Mouse (Mus musculus): ENCODE data around the gene Csnk2b. TPM values are rescaled to one million over a fixed set of nuclear protein-coding genes. Genes with fewer than 3 reads are reported as not detected.

The Csnk2b gene
- polyA plus RNA-seq, 1 experiment from 2014 or later, result 262 TPM

- Histone ChIP-seq H3K4me2 (no peak overlapping the region), H3K36me3 (peaks cover 56% of the 10 kb centered on the region), H3K4me3 (replicated peaks) (no peak overlapping the region), H3K27me3 (replicated peaks) (no peaks in the 10 kb centered on the region), H3K4me1 (peaks cover 12% of the 10 kb centered on the region), H3K9me3 (no peaks in the 10 kb centered on the region), H3K9ac (no peak overlapping the region), H3K27ac (no peak overlapping the region)
- ATAC-seq (ENCODE audit: insufficient read depth, low FRiP score, low read depth), result no peak
- 78% methylated on average over 11 of the region's 11 CpGs for WGBS
These were observed 39.6 kb upstream of the Csnk2b start for GRCm38 (mm10) chr17:35161421-35161820.

GRCm38 (mm10) chr17:35159638-35160037, 37.8 kb upstream of the Csnk2b start:
- no peak for ATAC-seq (ENCODE audit: insufficient read depth, low FRiP score, low read depth)
- H3K9me3 ChIP-seq, result no peaks in the 10 kb centered on the region
- no peak overlapping the region for H3K4me2 ChIP-seq
- 91% methylated on average over 7 of the region's 7 CpGs for WGBS
- no peak overlapping the region for H3K4me3 ChIP-seq (replicated peaks)
- H3K36me3 ChIP-seq, result peaks cover 74% of the 10 kb centered on the region
- no peak overlapping the region for H3K9ac ChIP-seq
- H3K27ac ChIP-seq, result no peak overlapping the region
- H3K27me3 ChIP-seq (replicated peaks), result no peaks in the 10 kb centered on the region
- peaks cover 4% of the 10 kb centered on the region for H3K4me1 ChIP-seq

DNA sequence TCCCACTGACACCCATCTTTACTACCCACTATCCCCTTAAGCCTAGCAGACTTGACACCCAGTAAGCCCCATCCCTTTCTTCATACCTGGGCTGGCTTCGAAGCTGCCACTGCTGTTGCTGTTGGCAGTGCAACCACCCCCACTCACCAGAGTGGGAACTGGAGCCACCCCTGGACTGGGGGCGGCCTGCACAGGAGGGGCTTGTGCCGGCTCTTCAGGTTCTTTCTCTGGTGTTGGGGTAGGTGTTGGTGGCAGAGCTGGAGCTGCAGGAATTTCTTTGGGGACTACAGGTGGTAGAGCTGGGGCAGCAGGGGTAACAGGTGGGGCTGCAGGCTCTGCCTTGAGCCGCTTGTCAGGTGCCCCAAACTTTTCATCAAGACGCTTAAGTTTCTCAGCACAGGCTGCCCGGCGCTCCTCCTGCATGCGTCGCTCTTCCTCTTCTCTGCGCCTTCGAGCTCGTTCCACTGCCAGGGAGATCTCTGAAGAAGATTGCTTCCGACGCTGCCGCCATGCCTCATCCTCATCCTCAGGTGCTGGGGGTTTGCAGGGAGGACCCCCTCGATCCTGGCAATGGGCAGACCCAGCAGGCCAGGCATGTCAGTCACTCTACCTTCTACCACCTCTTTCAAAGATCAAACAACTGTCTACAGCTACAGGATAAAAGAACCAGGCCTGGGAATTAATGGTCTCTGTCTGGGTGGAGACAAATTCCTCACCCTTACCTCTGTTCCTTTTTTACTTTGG, 37.2 kb upstream of the Csnk2b start:
- Histone ChIP-seq H3K4me3 (replicated peaks) (no peak overlapping the region), H3K36me3 (peaks cover 80% of the 10 kb centered on the region)
- WGBS, result 92% methylated on average over 16 of the region's 16 CpGs

GRCm38 (mm10) chr17:35157661-35158175, 35.9 kb upstream of the Csnk2b start:
- WGBS, result 90% methylated on average over 8 of the region's 8 CpGs
- Histone ChIP-seq H3K27me3 (replicated peaks) (no peaks in the 10 kb centered on the region), H3K4me1 (peaks cover 4% of the 10 kb centered on the region), H3K36me3 (peaks cover 93% of the 10 kb centered on the region), H3K4me3 (replicated peaks) (no peak overlapping the region), H3K27ac (no peak overlapping the region), H3K9ac (no peak overlapping the region), H3K9me3 (no peaks in the 10 kb centered on the region), H3K4me2 (no peak overlapping the region)
- ATAC-seq (ENCODE audit: insufficient read depth, low FRiP score, low read depth), result no peak

More for the DNA sequence above, 37.2 kb upstream of the Csnk2b start:
- Histone ChIP-seq H3K27me3 (replicated peaks) (no peaks in the 10 kb centered on the region), H3K27ac (no peak overlapping the region), H3K9ac (no peak overlapping the region), H3K4me2 (no peak overlapping the region), H3K4me1 (peaks cover 4% of the 10 kb centered on the region), H3K9me3 (no peaks in the 10 kb centered on the region)
- ATAC-seq (ENCODE audit: insufficient read depth, low FRiP score, low read depth), result no peak

GRCm38 (mm10) chr17:35157254-35157653, 35.4 kb upstream of the Csnk2b start:
- peaks cover 98% of the 10 kb centered on the region for H3K36me3 ChIP-seq
- no peak for ATAC-seq (ENCODE audit: insufficient read depth, low FRiP score, low read depth)
- no peaks in the 10 kb centered on the region for H3K4me1 ChIP-seq
- no peaks in the 10 kb centered on the region for H3K9me3 ChIP-seq
- H3K9ac ChIP-seq, result no peak overlapping the region
- 84% methylated on average over 8 of the region's 8 CpGs for WGBS
- H3K27ac ChIP-seq, result no peak overlapping the region
- H3K4me3 ChIP-seq (replicated peaks), result no peak overlapping the region
- no peak overlapping the region for H3K4me2 ChIP-seq
- H3K27me3 ChIP-seq (replicated peaks), result no peaks in the 10 kb centered on the region

DNA sequence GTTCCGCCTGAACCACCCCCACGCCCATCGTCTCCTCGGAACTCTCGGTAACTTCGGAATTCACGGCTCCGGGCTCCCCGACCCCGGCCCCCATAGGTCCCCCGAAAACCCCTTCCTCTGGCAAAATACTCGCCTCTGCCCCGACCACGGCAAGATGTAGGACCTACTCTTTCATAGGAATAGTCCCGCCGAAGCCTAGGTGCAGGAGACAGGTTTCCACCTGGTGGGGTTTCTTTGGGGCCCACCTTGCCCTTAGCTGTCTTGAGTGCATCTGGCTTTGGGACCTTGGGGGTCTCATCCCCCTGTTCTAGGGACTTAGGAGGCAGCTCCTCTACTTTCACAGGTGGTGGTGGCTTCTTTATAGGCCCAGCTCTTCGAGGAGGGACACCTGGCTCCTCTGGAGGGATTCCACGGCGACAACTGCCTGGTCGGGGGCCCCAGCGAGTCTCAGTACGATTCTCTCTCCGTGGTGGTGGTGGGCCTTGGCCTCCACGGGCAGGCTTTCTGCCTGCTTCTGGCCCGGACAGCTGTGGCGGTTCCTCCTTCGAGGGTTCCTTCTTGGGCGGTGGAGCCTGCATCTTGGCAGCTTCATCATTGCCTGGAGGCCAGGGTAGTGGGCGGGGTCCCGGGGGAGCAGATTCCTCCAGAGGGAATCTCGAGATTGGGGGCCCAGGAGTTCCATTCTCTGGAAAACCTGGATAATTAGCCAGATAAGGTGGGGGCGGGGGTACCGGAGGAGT, 34.8 kb upstream of the Csnk2b start:
- Histone ChIP-seq H3K27ac (no peak overlapping the region), H3K9me3 (no peaks in the 10 kb centered on the region), H3K4me3 (replicated peaks) (no peak overlapping the region), H3K9ac (no peak overlapping the region), H3K27me3 (replicated peaks) (no peaks in the 10 kb centered on the region), H3K4me1 (no peaks in the 10 kb centered on the region), H3K36me3 (peaks cover 97% of the 10 kb centered on the region), H3K4me2 (no peak overlapping the region)
- WGBS, result 87% methylated on average over 33 of the region's 33 CpGs
- no peak for ATAC-seq (ENCODE audit: insufficient read depth, low FRiP score, low read depth)

DNA sequence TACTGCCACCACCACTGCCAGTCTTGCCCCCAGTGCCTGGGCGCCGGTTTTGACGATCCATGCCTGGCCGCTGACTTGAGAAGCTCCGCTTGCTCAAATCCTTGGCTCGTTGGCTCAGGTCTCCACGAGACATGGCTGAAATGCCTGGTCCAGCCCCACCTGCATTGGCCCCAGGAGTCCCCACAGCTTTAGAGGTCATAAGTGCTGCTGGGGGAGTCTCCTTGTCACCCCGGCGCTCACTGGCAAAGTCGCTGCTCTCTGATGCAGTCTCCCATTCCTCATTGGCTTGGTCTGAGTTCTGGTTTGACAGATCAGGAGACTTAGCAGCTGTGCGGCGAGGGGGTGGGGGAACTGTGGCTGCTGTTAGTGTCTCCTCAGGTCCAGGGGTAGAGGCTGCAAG, 33.6 kb upstream of the Csnk2b start:
- Histone ChIP-seq H3K36me3 (peaks cover 96% of the 10 kb centered on the region), H3K9ac (no peak overlapping the region), H3K27ac (no peak overlapping the region), H3K9me3 (no peaks in the 10 kb centered on the region), H3K4me1 (no peaks in the 10 kb centered on the region), H3K27me3 (replicated peaks) (no peaks in the 10 kb centered on the region), H3K4me3 (replicated peaks) (no peak overlapping the region), H3K4me2 (no peak overlapping the region)
- WGBS, result 85% methylated on average over 12 of the region's 12 CpGs
- ATAC-seq (ENCODE audit: insufficient read depth, low FRiP score, low read depth), result no peak

DNA sequence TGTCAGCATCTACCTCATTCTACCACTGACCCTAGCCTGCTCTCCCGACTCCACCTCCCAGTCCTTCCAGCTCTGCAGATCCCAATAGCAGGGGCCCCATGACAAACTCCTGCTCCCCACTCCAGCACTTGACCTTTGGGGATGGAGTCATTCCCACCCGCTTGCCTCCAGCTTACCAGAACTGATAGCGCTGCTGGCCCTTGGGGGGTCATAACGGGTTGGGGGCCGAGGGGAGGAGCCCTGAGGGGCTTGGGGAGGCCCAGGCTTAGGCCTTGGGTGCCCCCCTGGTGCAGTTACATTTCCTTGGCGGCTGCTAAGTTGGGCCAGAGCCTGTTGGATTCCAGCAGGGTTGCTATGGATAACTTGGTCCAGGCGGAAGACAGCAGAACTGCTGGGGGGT, 32.8 kb upstream of the Csnk2b start:
- Histone ChIP-seq H3K27ac (no peak overlapping the region), H3K4me2 (no peak overlapping the region), H3K9ac (no peak overlapping the region), H3K9me3 (no peaks in the 10 kb centered on the region), H3K36me3 (peaks cover 96% of the 10 kb centered on the region), H3K4me1 (no peaks in the 10 kb centered on the region), H3K27me3 (replicated peaks) (no peaks in the 10 kb centered on the region), H3K4me3 (replicated peaks) (no peak overlapping the region)
- no peak for ATAC-seq (ENCODE audit: insufficient read depth, low FRiP score, low read depth)
- WGBS, result 79% methylated on average over 7 of the region's 7 CpGs

- Histone ChIP-seq H3K27me3 (replicated peaks) (no peaks in the 10 kb centered on the region), H3K27ac (no peak overlapping the region), H3K4me2 (no peak overlapping the region), H3K9ac (no peak overlapping the region), H3K9me3 (no peaks in the 10 kb centered on the region), H3K4me1 (no peaks in the 10 kb centered on the region), H3K4me3 (replicated peaks) (no peak overlapping the region), H3K36me3 (peaks cover 95% of the 10 kb centered on the region)
- WGBS, result 73% methylated on average over 4 of the region's 4 CpGs
- no peak for ATAC-seq (ENCODE audit: insufficient read depth, low FRiP score, low read depth)
These were observed 32.1 kb upstream of the Csnk2b start for GRCm38 (mm10) chr17:35153931-35154330.

DNA sequence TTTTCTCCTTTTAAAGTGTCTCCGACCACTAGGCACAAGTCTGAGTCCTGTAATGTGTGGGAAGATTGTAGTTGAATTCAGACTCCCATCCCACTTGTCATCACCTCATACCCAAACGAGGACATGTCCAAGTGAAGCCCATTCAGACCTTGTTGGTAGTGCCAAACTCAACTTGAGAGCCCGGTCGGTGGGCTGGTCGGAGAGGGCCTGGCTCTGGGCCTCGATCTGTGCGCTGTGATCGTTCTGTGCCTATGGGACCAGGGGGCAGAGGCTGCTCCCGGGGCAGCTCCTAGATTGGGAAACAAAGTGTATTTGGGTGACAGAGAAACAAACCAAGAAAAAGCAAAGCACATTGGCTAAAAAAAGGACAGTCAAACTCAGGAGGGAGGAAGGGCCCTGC, 31.2 kb upstream of the Csnk2b start:
- 90% methylated on average over 9 of the region's 9 CpGs for WGBS
- Histone ChIP-seq H3K4me2 (no peak overlapping the region), H3K9me3 (no peaks in the 10 kb centered on the region), H3K4me3 (replicated peaks) (no peak overlapping the region), H3K36me3 (peaks cover 94% of the 10 kb centered on the region), H3K27ac (no peak overlapping the region), H3K27me3 (replicated peaks) (no peaks in the 10 kb centered on the region), H3K4me1 (no peaks in the 10 kb centered on the region), H3K9ac (no peak overlapping the region)
- ATAC-seq (ENCODE audit: insufficient read depth, low FRiP score, low read depth), result no peak

GRCm38 (mm10) chr17:35152121-35152520, 30.3 kb upstream of the Csnk2b start:
- Histone ChIP-seq H3K36me3 (peaks cover 90% of the 10 kb centered on the region), H3K4me3 (replicated peaks) (no peak overlapping the region), H3K4me1 (no peaks in the 10 kb centered on the region), H3K4me2 (no peak overlapping the region), H3K27ac (no peak overlapping the region), H3K9me3 (no peaks in the 10 kb centered on the region), H3K27me3 (replicated peaks) (no peaks in the 10 kb centered on the region), H3K9ac (no peak overlapping the region)
- no peak for ATAC-seq (ENCODE audit: insufficient read depth, low FRiP score, low read depth)
- 88% methylated on average over 4 of the region's 4 CpGs for WGBS

GRCm38 (mm10) chr17:35147922-35148639, 26.2 kb upstream of the Csnk2b start:
- no peak overlapping the region for H3K27ac ChIP-seq
- ATAC-seq (ENCODE audit: insufficient read depth, low FRiP score, low read depth), result no peak
- H3K27me3 ChIP-seq (replicated peaks), result no peaks in the 10 kb centered on the region
- 68% methylated on average over 5 of the region's 5 CpGs for WGBS
- H3K4me1 ChIP-seq, result no peaks in the 10 kb centered on the region
- no peak overlapping the region for H3K9ac ChIP-seq
- no peak overlapping the region for H3K4me2 ChIP-seq
- no peak overlapping the region for H3K4me3 ChIP-seq (replicated peaks)
- peaks cover 88% of the 10 kb centered on the region for H3K36me3 ChIP-seq
- no peaks in the 10 kb centered on the region for H3K9me3 ChIP-seq
